28 mouse cellular contexts compared by ENCODE assay signal in the genomic region with DNA sequence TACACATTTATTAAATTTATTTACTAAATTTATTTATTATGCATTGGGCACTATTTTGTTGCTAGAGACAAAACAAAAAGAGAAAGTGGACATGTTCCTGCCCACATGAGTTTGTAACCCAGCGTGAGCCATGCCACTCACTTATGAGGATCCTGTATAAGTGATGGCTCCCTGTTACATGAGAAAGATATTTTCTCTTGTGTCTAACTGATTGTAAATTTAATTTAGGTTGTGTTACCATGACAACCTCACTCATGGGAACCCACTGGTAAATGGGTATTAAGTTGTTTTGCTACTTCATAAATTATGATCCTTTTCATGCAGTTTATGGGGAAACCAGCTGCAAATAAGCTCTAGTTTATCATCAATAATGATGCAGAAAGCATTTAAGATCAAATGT.
DNase-seq lines count a peak whose midpoint lies in the region; ATAC-seq and TF ChIP-seq lines count a peak whose summit lies in the region.
"Had no signal": no experiment of that assay in that cellular context is flagged by ENCODE, and none has a peak within 500 bp of the region (broad histone marks: within the 10 kb centered on the region; RNA-seq: fewer than 3 reads in every experiment).

No protein-coding gene starts in this region.

- TF ChIP-seq CTCF in midbrain, postnatal 0 days (IDR thresholded peaks at IDR 0.05), result no peak
- no peak for TF ChIP-seq CTCF in cerebellum, adult 2 months (IDR thresholded peaks at IDR 0.05; ENCODE audit: borderline replicate concordance, insufficient read depth, low read depth, low read length)

- H3K27me3 ChIP-seq in hindbrain, embryonic 15.5 days, result no peaks in the 10 kb centered on the region
- H3K27me3 ChIP-seq in hindbrain, embryonic 13.5 days, result no peaks in the 10 kb centered on the region
- no peaks in the 10 kb centered on the region for H3K27me3 ChIP-seq in midbrain, embryonic 11.5 days (ENCODE audit: control insufficient read depth, insufficient read depth, low read length)
- H3K27me3 ChIP-seq in midbrain, postnatal 0 days (ENCODE audit: insufficient read depth, low read length), result no peaks in the 10 kb centered on the region
- no peaks in the 10 kb centered on the region for H3K27me3 ChIP-seq in neural tube, embryonic 13.5 days
- no peaks in the 10 kb centered on the region for H3K27me3 ChIP-seq in neural tube, embryonic 15.5 days (replicated peaks)
- no peaks in the 10 kb centered on the region for H3K27me3 ChIP-seq in cerebellum, adult 2 months (ENCODE audit: control insufficient read depth, insufficient read depth, low read length)
- H3K27me3 ChIP-seq: CH12.LX; forebrain, embryonic 13.5 days; heart, embryonic 13.5 days; intestine, embryonic 15.5 days; Patski had no signal

- no peak for ATAC-seq in hindbrain, embryonic 15.5 days (ENCODE audit: low FRiP score, low read depth)
- ATAC-seq in hindbrain, embryonic 13.5 days (ENCODE audit: low FRiP score), result no peak
- ATAC-seq in midbrain, embryonic 11.5 days (ENCODE audit: low FRiP score), result no peak
- no peak for ATAC-seq in midbrain, postnatal 0 days (ENCODE audit: low FRiP score)
- ATAC-seq in neural tube, embryonic 13.5 days (ENCODE audit: low read depth), result peak; percentile 77
- ATAC-seq in neural tube, embryonic 15.5 days (ENCODE audit: low FRiP score), result peak; percentile 48; the same call in 1 of the 2 replicates
- ATAC-seq: forebrain, embryonic 13.5 days; forebrain, embryonic 16.5 days; intestine, embryonic 15.5 days; Patski had no signal

- H3K4me3 ChIP-seq in hindbrain, embryonic 15.5 days, result no peak overlapping the region
- no peak overlapping the region for H3K4me3 ChIP-seq in hindbrain, embryonic 13.5 days
- no peak overlapping the region for H3K4me3 ChIP-seq in midbrain, embryonic 11.5 days (ENCODE audit: low read depth, low read length)
- H3K4me3 ChIP-seq in midbrain, postnatal 0 days (ENCODE audit: low read depth, low read length), result no peak overlapping the region
- H3K4me3 ChIP-seq in neural tube, embryonic 13.5 days, result no peak overlapping the region
- no peak overlapping the region for H3K4me3 ChIP-seq in neural tube, embryonic 15.5 days (replicated peaks)
- H3K4me3 ChIP-seq in cerebellum, adult 2 months (replicated peaks; ENCODE audit: insufficient read depth, low read depth, low read length), result no peak overlapping the region
- H3K4me3 ChIP-seq: forebrain, embryonic 10.5 days; forebrain, embryonic 13.5 days; heart, adult 2 months; heart, embryonic 10.5 days; heart, embryonic 13.5 days; intestine, embryonic 15.5 days had no signal

- H3K27ac ChIP-seq in hindbrain, embryonic 15.5 days (replicated peaks), result 0 out of 2 replicates have a peak overlapping the region, but pooled peaks have one; percentile 72
- no peak overlapping the region for H3K27ac ChIP-seq in hindbrain, embryonic 13.5 days
- no peak overlapping the region for H3K27ac ChIP-seq in midbrain, embryonic 11.5 days (ENCODE audit: low read depth, low read length)
- H3K27ac ChIP-seq in midbrain, postnatal 0 days (ENCODE audit: low read depth, low read length), result no peak overlapping the region
- H3K27ac ChIP-seq in neural tube, embryonic 13.5 days (replicated peaks), result peak overlapping the region; percentile 74; the same call in 1 of the 2 replicates
- peak overlapping the region; percentile 69; the same call in 1 of the 2 replicates for H3K27ac ChIP-seq in neural tube, embryonic 15.5 days (replicated peaks)
- H3K27ac ChIP-seq in cerebellum, adult 2 months (ENCODE audit: insufficient read depth, low read length), result no peak overlapping the region
- H3K27ac ChIP-seq: forebrain, embryonic 10.5 days; forebrain, embryonic 13.5 days; heart, adult 2 months; heart, embryonic 10.5 days; heart, embryonic 13.5 days; intestine, embryonic 15.5 days had no signal

- H3K9me3 ChIP-seq in hindbrain, embryonic 15.5 days, result no peaks in the 10 kb centered on the region
- H3K9me3 ChIP-seq in hindbrain, embryonic 13.5 days, result no peaks in the 10 kb centered on the region
- no peaks in the 10 kb centered on the region for H3K9me3 ChIP-seq in midbrain, embryonic 11.5 days (ENCODE audit: control insufficient read depth, low read length)
- no peaks in the 10 kb centered on the region for H3K9me3 ChIP-seq in midbrain, postnatal 0 days (ENCODE audit: low read length)
- peaks cover 4% of the 10 kb centered on the region; the same call in 1 of the 2 replicates for H3K9me3 ChIP-seq in neural tube, embryonic 13.5 days
- H3K9me3 ChIP-seq in neural tube, embryonic 15.5 days (replicated peaks), result no peaks in the 10 kb centered on the region
- H3K9me3 ChIP-seq: forebrain, embryonic 10.5 days; forebrain, embryonic 13.5 days; G1E; heart, embryonic 10.5 days; heart, embryonic 13.5 days; intestine, embryonic 15.5 days had no signal

- H3K4me2 ChIP-seq in hindbrain, embryonic 15.5 days, result no peak overlapping the region
- H3K4me2 ChIP-seq in hindbrain, embryonic 13.5 days, result no peak overlapping the region
- no peak overlapping the region for H3K4me2 ChIP-seq in midbrain, embryonic 11.5 days
- H3K4me2 ChIP-seq in midbrain, postnatal 0 days (ENCODE audit: low read depth, low read length, poor library complexity, severe bottlenecking), result no peak overlapping the region
- H3K4me2 ChIP-seq in neural tube, embryonic 13.5 days, result no peak overlapping the region
- no peak overlapping the region for H3K4me2 ChIP-seq in neural tube, embryonic 15.5 days
- H3K4me2 ChIP-seq: forebrain, embryonic 13.5 days; heart, embryonic 13.5 days; intestine, embryonic 15.5 days had no signal

- no peaks in the 10 kb centered on the region for H3K36me3 ChIP-seq in hindbrain, embryonic 15.5 days
- H3K36me3 ChIP-seq in hindbrain, embryonic 13.5 days, result no peaks in the 10 kb centered on the region
- H3K36me3 ChIP-seq in midbrain, embryonic 11.5 days (ENCODE audit: control insufficient read depth, insufficient read depth, low read length), result no peaks in the 10 kb centered on the region
- H3K36me3 ChIP-seq in midbrain, postnatal 0 days (ENCODE audit: insufficient read depth, low read length), result no peaks in the 10 kb centered on the region
- H3K36me3 ChIP-seq in neural tube, embryonic 13.5 days, result no peaks in the 10 kb centered on the region
- H3K36me3 ChIP-seq in neural tube, embryonic 15.5 days, result no peaks in the 10 kb centered on the region
- H3K36me3 ChIP-seq: forebrain, embryonic 10.5 days; intestine, embryonic 15.5 days had no signal

- DNase-seq in midbrain, embryonic 11.5 days (ENCODE audit: low spot score, missing footprints), result peak; percentile 66
- DNase-seq in midbrain, postnatal 0 days (ENCODE audit: low spot score), result no peak
- no peak for DNase-seq in neural tube, embryonic 10.5 days (ENCODE audit: extremely low spot score, low spot score)
- DNase-seq in cerebellum, adult 2 months, result no peak
- DNase-seq: adrenal gland, postnatal 10 days; adrenal gland, postnatal 36 days; B cell, adult 2 months; cerebellum, adult 11 months; cerebellum, adult 8-10 months; cerebellum, postnatal 14 days; gastrocnemius, postnatal 10 days; gastrocnemius, postnatal 36 days; heart, adult 2 months; heart, postnatal 14 days; heart, postnatal 4 days had no signal

- H3K4me1 ChIP-seq in hindbrain, embryonic 15.5 days (replicated peaks), result peaks cover 15% of the 10 kb centered on the region
- H3K4me1 ChIP-seq in hindbrain, embryonic 13.5 days (replicated peaks), result peaks cover 19% of the 10 kb centered on the region
- H3K4me1 ChIP-seq in midbrain, embryonic 11.5 days (ENCODE audit: control insufficient read depth, insufficient read depth, low read length), result 0 out of 2 replicates have a peak, but pooled peaks cover 4% of the 10 kb centered on the region
- H3K4me1 ChIP-seq in midbrain, postnatal 0 days (ENCODE audit: insufficient read depth, low read length), result no peaks in the 10 kb centered on the region
- peaks cover 25% of the 10 kb centered on the region for H3K4me1 ChIP-seq in neural tube, embryonic 13.5 days (replicated peaks)
- peaks cover 17% of the 10 kb centered on the region for H3K4me1 ChIP-seq in neural tube, embryonic 15.5 days
- no peaks in the 10 kb centered on the region; the same call in 1 of the 2 replicates for H3K4me1 ChIP-seq in cerebellum, adult 2 months (ENCODE audit: control insufficient read depth, insufficient read depth, low read length)
- H3K4me1 ChIP-seq: heart, embryonic 13.5 days; intestine, embryonic 15.5 days had no signal

- no peak overlapping the region for H3K9ac ChIP-seq in hindbrain, embryonic 15.5 days
- H3K9ac ChIP-seq in hindbrain, embryonic 13.5 days, result no peak overlapping the region
- no peak overlapping the region for H3K9ac ChIP-seq in midbrain, embryonic 11.5 days (ENCODE audit: low read length)
- H3K9ac ChIP-seq in midbrain, postnatal 0 days (replicated peaks; ENCODE audit: low read length, poor library complexity, severe bottlenecking), result no peak overlapping the region
- H3K9ac ChIP-seq in neural tube, embryonic 13.5 days, result no peak overlapping the region
- H3K9ac ChIP-seq in neural tube, embryonic 15.5 days (replicated peaks), result no peak overlapping the region
- H3K9ac ChIP-seq: forebrain, embryonic 13.5 days; heart, embryonic 13.5 days; intestine, embryonic 15.5 days had no signal

- TF ChIP-seq POLR2A in cerebellum, adult 2 months (IDR thresholded peaks at IDR 0.05; ENCODE audit: borderline replicate concordance, insufficient read depth, low read length), result no peak

- WGBS in hindbrain, embryonic 15.5 days, result 54% methylated on average over 1 of the region's 1 CpGs
- WGBS in hindbrain, embryonic 13.5 days, result 61% methylated on average over 1 of the region's 1 CpGs
- 93% methylated on average over 1 of the region's 1 CpGs for whole genome bisulfite sequencing in midbrain, embryonic 11.5 days
- 74% methylated on average over 1 of the region's 1 CpGs for WGBS in midbrain, postnatal 0 days
- 55% methylated on average over 1 of the region's 1 CpGs for WGBS in neural tube, embryonic 13.5 days
- 41% methylated on average over 1 of the region's 1 CpGs for WGBS in neural tube, embryonic 15.5 days
- WGBS in cerebellum, adult 2 months, result 87% methylated on average over 1 of the region's 1 CpGs

Comparison
In these comparisons a context has a peak if more than half of its experiments do, and no peak if none do; other contexts are left out.
1. H3K27ac ChIP-seq: peak in hindbrain, embryonic 15.5 days (single experiment), neural tube, embryonic 13.5 days (single experiment) and neural tube, embryonic 15.5 days (single experiment); none in hindbrain, embryonic 13.5 days (single experiment), midbrain, embryonic 11.5 days (single experiment), midbrain, postnatal 0 days (single experiment) and cerebellum, adult 2 months (single experiment).
2. ATAC-seq: peak in neural tube, embryonic 13.5 days (single experiment) and neural tube, embryonic 15.5 days (single experiment); none in hindbrain, embryonic 15.5 days (single experiment), hindbrain, embryonic 13.5 days (single experiment), midbrain, embryonic 11.5 days (single experiment) and midbrain, postnatal 0 days (single experiment).